Mouse (Mus musculus) ES-Bruce4 (cell line): Measurements from ENCODE around the gene Tcf7l1. TPM values are rescaled to one million over a fixed set of nuclear protein-coding genes. Genes with fewer than 3 reads are reported as not detected.

ENCODE experiments used
- H3K27ac ChIP-seq: 2 replicates; pipeline ENCODE4 v1.5.1; 2012; ENCODE audit warnings: low read length, inconsistent platforms; ENCODE audit not compliant: insufficient read depth
- H3K27me3 ChIP-seq: 2 replicates; pipeline ENCODE4 v1.6.1; 2012; ENCODE audit warnings: mild to moderate bottlenecking, low read length, inconsistent platforms; ENCODE audit not compliant: control insufficient read depth, poor library complexity, insufficient read depth, severe bottlenecking
- H3K36me3 ChIP-seq: 2 replicates; pipeline ENCODE4 v1.6.1; 2012; ENCODE audit warnings: inconsistent platforms, mild to moderate bottlenecking, low read length, moderate library complexity; ENCODE audit not compliant: control insufficient read depth, poor library complexity, insufficient read depth, severe bottlenecking
- H3K4me1 ChIP-seq: one replicate; pipeline ENCODE4 v1.8.1; 2011; ENCODE audit warnings: low read length; ENCODE audit not compliant: control insufficient read depth, insufficient read depth
- H3K4me3 ChIP-seq: 2 replicates; pipeline ENCODE4 v1.5.1; 2011; ENCODE audit warnings: low read depth, mild to moderate bottlenecking, low read length
- H3K9ac ChIP-seq: 2 replicates; pipeline ENCODE4 v1.6.1; 2012; ENCODE audit warnings: low read depth, mild to moderate bottlenecking, inconsistent platforms; ENCODE audit not compliant: poor library complexity, severe bottlenecking
- H3K9me3 ChIP-seq: replicated peaks from 2 replicates; pipeline ENCODE4 v1.6.1; 2012; ENCODE audit warnings: mild to moderate bottlenecking, low read length, inconsistent platforms; ENCODE audit not compliant: control insufficient read depth, poor library complexity, insufficient read depth, severe bottlenecking
- CTCF ChIP-seq: IDR thresholded peaks from one replicate; pipeline ENCODE4 v1.8.1; 2011; ENCODE audit warnings: low read depth, low read length
- EP300 ChIP-seq: IDR thresholded peaks from 2 replicates; pipeline ENCODE4 v1.6.1; 2011; ENCODE audit warnings: low read depth, low read length; ENCODE audit not compliant: insufficient read depth
- POLR2A ChIP-seq: IDR thresholded peaks from one replicate; pipeline ENCODE4 v1.8.1; 2011; ENCODE audit warnings: low read length; ENCODE audit not compliant: insufficient read depth
- polyA plus RNA-seq: library from polyadenylated mRNA; stranded (reverse); fragments of >200 nt; gene quantifications from 2 replicates; pipeline ENCODE4 v1.2.4, GENCODE M21; 2011; ENCODE audit warnings: low read depth; ENCODE audit not compliant: missing spikeins, insufficient read depth, insufficient read length

The Tcf7l1 gene
- polyA plus RNA-seq, 1 experiment = 84.8 TPM

DNA sequence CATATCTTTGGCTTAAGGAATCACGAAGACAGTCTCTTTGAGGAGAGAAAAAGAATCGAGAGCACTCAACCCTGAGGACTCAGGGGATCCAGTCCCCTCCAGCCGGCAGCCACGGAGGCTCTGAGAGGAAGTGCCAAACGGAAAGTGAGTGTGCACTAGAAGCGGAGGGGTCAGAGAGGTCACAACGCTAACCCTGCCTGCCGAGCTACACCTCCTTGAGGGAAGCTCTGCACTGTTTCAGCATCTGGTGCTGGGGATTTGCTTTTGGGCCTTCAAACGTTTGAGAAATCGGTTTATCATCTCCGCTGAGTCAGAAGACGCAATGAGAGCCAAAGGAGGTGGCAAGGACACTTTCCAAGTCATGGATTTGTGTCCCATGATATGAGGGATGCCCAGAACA, 53.8 kb downstream of the Tcf7l1 start:
- H3K27ac ChIP-seq = no peak overlapping the region
- H3K27me3 ChIP-seq = no peaks in the 10 kb centered on the region
- H3K9me3 ChIP-seq = no peaks in the 10 kb centered on the region
- peak overlapping the region; percentile 3; the same call in 1 of the 2 replicates for H3K4me3 ChIP-seq
- no peak overlapping the region for H3K9ac ChIP-seq
- peaks cover 12% of the 10 kb centered on the region for H3K4me1 ChIP-seq
- no peak for TF ChIP-seq POLR2A
- TF ChIP-seq EP300 = no peak
- no peak for TF ChIP-seq CTCF
- H3K36me3 ChIP-seq = no peaks in the 10 kb centered on the region

DNA sequence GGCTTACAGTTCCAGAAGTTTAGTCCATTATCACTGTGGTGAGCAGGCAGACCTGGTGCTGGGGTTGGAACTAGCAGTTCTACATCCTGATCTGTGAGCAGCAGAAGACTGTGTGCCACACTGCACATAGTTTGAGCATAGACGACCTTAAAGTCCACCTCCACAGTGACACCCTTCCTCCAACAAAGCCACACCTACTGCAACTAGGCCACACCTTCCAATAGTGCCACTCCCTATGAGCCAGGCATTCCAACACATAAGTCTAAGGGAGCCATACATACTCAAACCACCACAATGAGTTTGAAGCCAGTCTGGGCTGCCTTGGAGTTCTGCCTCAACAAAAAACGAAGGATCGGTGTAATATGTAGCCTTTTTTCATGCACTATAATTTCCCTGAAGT, 55.7 kb downstream of the Tcf7l1 start:
- Histone ChIP-seq H3K9ac (no peak overlapping the region), H3K27ac (no peak overlapping the region), H3K4me3 (no peak overlapping the region), H3K9me3 (no peaks in the 10 kb centered on the region), H3K4me1 (peaks cover 16% of the 10 kb centered on the region), H3K27me3 (no peaks in the 10 kb centered on the region), H3K36me3 (no peaks in the 10 kb centered on the region)
- TF ChIP-seq EP300 (no peak), POLR2A (no peak), CTCF (no peak)

DNA sequence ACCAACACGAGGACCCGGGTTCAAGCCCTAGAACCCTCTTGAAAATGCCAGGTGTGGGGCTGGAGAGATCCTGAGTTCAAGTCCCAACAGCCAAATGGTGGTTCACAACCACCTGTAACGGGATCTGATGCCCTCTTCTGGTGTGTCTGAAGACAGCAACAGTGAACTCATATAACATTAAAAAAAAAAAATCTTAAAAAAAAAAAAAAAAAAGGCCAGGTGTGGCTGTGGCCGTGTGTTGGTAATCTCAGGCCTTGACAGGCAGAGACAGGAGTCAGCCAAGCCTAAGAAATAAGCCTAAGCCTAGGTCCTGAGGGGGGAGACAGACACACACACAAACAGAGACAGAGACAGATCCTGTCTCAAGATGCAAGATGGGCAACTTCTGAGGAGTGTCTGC, 56.9 kb downstream of the Tcf7l1 start:
- Histone ChIP-seq H3K36me3 (no peaks in the 10 kb centered on the region), H3K27ac (no peak overlapping the region), H3K4me3 (no peak overlapping the region), H3K4me1 (peaks cover 8% of the 10 kb centered on the region), H3K9me3 (no peaks in the 10 kb centered on the region), H3K9ac (no peak overlapping the region), H3K27me3 (no peaks in the 10 kb centered on the region)
- no peak for TF ChIP-seq CTCF
- no peak for TF ChIP-seq EP300
- TF ChIP-seq POLR2A = no peak

DNA sequence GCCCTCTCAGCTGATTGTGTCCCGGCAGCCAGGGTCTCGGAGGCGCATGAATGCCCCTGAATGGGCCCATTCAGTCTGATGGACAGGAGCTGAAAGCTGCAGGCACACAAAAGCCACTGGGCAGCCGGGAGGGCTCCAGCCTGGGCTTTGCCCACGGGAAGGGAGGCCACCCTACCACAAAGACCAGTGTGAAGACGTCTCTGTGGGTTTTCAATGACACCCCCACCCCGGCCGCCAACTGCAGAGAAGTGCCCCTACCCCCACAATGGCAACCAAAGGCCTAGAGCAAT, 58.5 kb downstream of the Tcf7l1 start:
- H3K4me1 ChIP-seq = peaks cover 7% of the 10 kb centered on the region
- H3K9me3 ChIP-seq = no peaks in the 10 kb centered on the region
- no peaks in the 10 kb centered on the region for H3K36me3 ChIP-seq
- H3K4me3 ChIP-seq = no peak overlapping the region
- H3K27me3 ChIP-seq = no peaks in the 10 kb centered on the region
- no peak for TF ChIP-seq POLR2A
- no peak for TF ChIP-seq EP300
- no peak for TF ChIP-seq CTCF
- no peak overlapping the region for H3K9ac ChIP-seq
- H3K27ac ChIP-seq = no peak overlapping the region

DNA sequence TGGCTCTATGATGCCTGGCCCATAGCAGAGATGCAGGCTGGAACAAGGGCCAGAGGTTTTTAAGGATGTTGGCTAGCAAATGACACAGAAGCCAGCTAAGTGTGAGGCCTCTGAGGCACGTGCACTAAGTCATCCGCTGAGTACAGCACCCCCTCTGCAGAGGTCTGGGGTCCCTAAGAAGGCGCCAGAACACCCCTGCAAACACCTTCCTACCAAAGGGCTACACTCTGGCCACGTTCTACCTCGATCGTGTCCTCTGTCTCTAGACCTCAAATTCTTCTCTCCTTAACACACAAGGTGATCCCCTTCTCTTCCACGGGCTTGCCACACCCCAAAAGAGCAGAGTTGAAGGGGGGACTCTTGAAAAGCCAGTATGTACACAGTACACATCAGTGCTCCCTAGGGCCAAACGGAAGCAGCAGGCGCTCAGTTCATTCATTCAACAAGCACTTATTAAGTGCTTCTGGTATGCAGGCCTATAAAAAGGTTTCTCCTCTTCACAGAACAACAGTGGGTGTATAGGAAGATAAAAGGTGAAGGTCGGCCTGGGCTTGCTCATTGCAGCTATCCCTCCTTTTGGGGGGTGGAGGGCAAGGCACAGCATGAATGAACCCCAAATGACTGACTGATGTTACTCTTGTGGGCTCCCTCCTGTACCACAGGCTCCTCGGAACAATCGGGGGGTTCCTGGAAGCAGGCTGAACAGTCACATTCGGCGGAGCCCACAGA, 59.1 kb downstream of the Tcf7l1 start:
- no peak overlapping the region for H3K4me3 ChIP-seq
- H3K9me3 ChIP-seq = no peaks in the 10 kb centered on the region
- H3K4me1 ChIP-seq = peaks cover 10% of the 10 kb centered on the region
- no peak for TF ChIP-seq CTCF
- no peak for TF ChIP-seq POLR2A
- TF ChIP-seq EP300 = no peak
- H3K27me3 ChIP-seq = no peaks in the 10 kb centered on the region
- no peak overlapping the region for H3K9ac ChIP-seq
- H3K27ac ChIP-seq = no peak overlapping the region
- H3K36me3 ChIP-seq = no peaks in the 10 kb centered on the region

DNA sequence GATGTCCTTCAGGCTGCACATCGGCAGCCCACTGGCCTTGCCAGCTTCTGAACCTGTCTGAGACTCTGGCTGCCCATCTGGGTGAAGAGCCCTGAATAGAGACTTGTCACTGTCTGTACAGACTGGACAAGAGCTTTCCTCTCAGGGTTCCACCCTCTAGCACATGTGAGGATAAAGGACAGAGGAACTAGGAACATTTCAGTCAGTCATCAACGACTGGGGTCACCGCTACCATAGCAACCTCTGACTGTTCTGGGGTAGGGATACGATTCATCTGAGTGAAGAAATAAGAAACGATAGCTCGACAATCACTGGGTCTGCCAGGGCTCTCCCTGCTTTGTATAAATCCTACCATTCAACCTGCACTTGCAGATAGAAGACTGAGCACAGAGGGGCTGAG, 61.2 kb downstream of the Tcf7l1 start:
- H3K27me3 ChIP-seq = no peaks in the 10 kb centered on the region
- no peak overlapping the region for H3K27ac ChIP-seq
- TF ChIP-seq CTCF (no peak), POLR2A (no peak), EP300 (no peak)
- H3K9me3 ChIP-seq = no peaks in the 10 kb centered on the region
- H3K36me3 ChIP-seq = no peaks in the 10 kb centered on the region
- H3K4me3 ChIP-seq = no peak overlapping the region
- peaks cover 15% of the 10 kb centered on the region for H3K4me1 ChIP-seq
- no peak overlapping the region for H3K9ac ChIP-seq
